Mouse (Mus musculus): ENCODE data around the gene Cyfip1. TPM values are rescaled to one million over a fixed set of nuclear protein-coding genes. Genes with fewer than 3 reads are reported as not detected.

The Cyfip1 gene
- total RNA-seq, 2 experiments from 2014 or later: 48.2 to 81.1 TPM

DNA sequence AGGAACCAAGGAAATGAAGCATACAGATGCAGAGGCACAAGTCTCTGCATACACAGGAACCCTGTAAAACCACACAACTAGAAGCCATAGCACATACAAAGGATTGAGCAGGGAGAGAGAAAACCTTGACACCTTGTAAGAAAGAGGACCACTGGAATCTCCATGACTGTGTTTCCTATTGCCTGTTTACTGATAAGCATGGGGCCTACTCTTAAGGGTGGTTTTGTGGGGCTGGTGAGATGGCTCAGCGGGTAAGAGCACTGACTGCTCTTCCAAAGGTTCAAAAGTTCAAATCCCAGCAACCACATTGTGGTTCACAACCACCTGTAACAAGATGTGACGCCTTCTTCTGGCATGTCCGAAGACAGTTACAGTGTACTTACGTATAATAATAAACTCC lies 85.7 kb downstream of the Cyfip1 start:
- no peak for ATAC-seq (replicated peaks; ENCODE audit: poor library complexity, severe bottlenecking)

DNA sequence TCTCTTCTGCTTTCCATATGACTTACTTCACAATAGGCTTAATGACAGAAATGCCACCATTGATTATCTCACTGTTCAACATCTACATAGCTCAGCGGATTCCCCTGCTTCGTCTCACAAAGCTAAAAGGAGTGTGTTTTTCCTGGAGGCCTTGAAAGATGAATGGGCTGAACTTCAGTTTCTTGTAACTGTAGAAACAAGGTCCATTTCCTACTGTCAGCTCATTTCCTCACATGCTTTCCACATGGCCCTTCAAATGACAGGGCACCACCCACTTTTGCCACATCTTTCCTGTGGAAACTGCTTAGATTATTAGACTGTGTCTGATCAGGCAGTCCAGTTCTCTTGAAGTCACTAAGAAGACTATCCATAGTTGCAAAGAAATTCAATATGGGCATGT lies 87.1 kb downstream of the Cyfip1 start:
- peak; percentile 50 for ATAC-seq (replicated peaks; ENCODE audit: poor library complexity, severe bottlenecking)

DNA sequence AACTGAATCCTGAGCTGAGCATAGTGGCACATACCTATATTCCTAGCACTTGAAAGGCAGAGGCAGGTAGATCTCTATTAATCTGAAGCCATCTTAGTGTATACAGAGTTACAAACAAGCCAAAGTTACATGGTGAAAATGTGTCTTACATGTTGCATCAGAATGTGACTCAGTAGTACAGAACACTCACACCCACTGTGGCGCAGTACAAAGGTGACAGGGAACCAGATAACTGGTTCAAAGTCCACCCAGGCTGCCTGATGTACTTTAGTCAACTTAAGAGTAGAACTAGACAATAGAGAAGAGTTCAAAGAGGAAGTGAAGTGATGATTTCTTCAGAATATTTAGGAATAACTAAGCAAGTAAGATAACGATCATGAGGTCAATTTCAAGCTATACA lies 93.5 kb downstream of the Cyfip1 start:
- no peak for ATAC-seq (replicated peaks; ENCODE audit: poor library complexity, severe bottlenecking)

DNA sequence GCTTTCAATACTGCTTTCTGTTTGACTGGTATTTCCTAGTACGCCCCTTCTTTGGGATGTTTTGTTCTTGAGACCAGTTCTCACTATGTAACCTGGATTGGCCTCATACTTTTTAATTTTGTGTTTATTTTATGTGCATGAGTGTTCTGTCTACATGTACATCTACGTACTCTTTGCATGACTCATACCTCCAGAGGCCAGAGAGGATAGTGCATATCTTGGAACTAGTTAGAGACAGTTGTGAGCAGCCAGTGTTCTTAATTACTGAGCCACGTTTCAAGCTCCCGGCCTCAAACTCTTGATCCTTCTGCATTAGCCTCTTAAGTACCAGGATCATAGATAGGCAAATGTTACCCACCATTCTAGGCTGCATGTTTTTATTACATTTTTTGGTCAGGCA lies 96.8 kb downstream of the Cyfip1 start:
- ATAC-seq (replicated peaks; ENCODE audit: poor library complexity, severe bottlenecking): no peak

- no peak for ATAC-seq (replicated peaks; ENCODE audit: poor library complexity, severe bottlenecking)
Observed at GRCm38 (mm10) chr7:55956054-55956453, 114.5 kb downstream of the Cyfip1 start.

DNA sequence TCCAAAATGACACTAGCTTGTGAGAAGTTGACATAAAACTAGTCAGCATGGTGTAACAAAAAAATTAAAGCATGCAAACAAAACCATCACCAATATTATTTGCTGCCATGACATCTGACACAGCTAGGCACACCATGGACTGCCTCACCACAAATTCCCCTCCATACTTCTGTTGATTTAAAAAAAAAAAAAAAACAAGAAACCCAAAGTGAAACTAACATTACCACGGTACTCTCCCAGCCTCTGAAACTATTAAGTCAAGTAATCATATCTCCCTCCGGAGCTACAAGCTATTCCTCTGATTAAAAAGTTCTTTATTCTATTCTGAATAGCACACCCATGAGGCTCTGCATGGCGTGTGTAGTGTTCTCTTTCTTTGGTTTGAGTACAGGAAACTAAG lies 115.6 kb downstream of the Cyfip1 start:
- no peak for ATAC-seq (replicated peaks; ENCODE audit: poor library complexity, severe bottlenecking)

DNA sequence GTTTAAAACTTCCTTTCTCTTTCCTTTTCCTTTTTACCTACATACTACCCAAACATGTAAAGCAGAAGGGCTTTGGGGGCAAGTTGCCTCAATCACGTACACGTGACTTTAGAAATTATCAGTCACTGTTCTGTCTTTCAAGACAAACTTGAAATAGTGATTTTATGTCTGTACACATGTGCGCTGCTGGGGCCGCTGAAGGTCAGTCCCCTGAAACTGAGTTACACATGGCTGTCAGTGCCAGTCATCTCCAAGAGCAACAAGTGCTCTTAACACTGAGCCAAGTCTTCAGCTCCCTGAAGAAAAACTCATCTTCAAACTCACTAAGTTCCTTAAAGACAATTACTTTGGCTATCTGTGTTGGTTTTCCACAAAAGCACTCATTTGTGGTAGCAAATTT lies 116.4 kb downstream of the Cyfip1 start:
- no peak for ATAC-seq (replicated peaks; ENCODE audit: poor library complexity, severe bottlenecking)

DNA sequence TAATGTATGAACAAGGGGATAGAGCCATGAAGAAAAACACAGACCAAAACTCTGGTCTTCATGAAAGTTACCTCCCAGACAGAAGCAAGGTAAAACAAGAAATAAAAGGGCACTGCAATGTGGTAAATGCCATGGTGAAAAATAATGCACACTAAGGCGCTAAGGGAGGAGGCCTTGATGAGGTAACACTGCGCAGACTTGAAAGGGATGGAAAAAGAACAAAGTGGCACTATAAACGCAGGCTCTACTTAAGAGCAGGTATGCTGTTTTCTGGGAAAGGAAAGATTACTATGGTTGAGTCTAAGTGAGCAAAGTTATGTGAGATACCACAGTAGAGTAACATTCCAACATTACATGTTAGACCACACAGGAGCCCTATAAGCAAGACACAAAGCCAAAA lies 118.3 kb downstream of the Cyfip1 start:
- no peak for ATAC-seq (replicated peaks; ENCODE audit: poor library complexity, severe bottlenecking)

DNA sequence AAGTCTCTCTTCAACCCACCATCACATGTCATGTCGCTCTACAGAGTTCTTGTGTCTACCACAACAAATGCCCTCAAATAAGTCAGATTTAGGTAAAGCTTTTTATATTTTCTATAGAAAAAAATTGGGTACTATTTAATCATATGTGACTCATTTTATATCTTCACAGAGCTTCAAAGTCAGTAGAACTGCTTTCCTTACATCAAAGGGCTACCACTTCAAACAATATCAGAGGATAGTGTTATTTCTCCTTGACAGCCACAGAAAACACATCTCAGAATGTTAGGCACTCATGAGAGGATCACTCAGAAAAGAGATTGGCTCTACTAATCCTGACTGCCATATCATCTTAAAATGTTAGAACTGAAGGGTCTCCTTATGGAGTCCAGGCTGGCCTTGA lies 119.0 kb downstream of the Cyfip1 start:
- ATAC-seq (replicated peaks; ENCODE audit: poor library complexity, severe bottlenecking): no peak

DNA sequence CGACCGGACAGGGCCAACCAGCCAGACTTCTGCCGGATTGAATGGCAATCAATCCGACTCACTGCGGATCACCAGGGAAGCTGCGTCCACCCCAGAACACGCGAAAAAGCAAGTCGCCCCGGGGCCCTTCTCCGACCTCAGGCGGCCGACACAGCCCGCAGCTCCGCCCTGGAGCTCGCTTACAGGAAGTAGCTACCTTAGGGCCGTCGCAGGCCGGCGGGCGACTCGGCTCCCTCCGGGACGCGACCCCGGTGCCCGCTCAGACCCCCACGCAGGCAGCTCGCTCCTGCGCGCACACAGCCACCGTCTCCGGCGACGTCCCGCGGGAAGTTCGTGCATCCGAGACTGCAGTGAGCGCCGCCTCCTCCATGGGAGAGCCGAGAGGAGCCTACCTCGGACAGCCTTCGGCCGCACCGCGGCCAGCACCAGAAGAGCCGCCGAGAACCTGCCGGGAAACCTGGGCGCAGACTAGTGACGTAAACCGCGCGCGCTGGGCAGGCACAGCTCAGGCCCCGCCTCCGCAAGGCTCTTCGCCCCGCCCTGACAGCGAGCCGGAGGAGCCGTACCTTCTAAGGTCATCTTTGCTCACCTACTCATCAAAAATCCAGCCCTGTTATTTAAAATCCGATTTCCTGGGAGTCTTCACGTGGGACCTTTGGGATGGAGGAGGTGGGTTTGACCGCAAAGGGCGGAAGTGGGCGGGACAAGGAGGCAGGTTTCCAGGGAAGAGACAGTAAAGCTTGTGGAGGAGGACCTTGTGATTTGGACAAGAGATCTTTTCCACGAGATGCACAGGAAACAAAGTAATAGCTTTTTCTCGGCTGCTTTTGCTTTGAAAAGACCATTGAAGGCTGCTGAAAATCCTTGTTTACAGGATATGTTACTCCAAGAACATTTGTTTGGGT lies 120.7 kb downstream of the Cyfip1 start, which contains the start of gene Nipa2:
TSS of gene Nipa2 (minus strand) at position 473 of the 905 bp plus-strand sequence.
- ATAC-seq (replicated peaks; ENCODE audit: poor library complexity, severe bottlenecking): peak; percentile 91

- ATAC-seq (replicated peaks; ENCODE audit: poor library complexity, severe bottlenecking): no peak
Observed at GRCm38 (mm10) chr7:55966866-55967460, 125.4 kb downstream of the Cyfip1 start.

- ATAC-seq (replicated peaks; ENCODE audit: poor library complexity, severe bottlenecking): peak; percentile 93
Observed at GRCm38 (mm10) chr7:55968258-55968901, 126.8 kb downstream of the Cyfip1 start.

DNA sequence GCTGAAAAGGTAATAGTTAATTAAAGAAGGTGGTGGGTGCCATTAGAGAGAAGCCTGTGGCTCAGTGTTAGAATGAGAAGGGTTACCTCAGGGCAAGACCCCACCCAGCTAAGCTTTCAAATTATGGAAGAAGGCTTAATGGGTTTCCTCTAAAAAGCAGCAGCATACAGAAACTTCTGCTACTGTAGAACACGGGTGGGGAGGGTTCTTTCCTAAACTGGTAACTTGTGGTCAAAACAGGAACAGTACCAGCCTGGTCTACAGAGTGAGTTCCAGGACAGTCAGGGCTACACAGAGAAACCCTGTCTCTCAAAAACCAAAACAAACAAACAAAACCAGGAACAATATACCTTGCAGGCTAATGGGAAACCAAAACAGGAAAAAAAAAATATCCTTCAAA lies 127.9 kb downstream of the Cyfip1 start:
- peak; percentile 46 for ATAC-seq (replicated peaks; ENCODE audit: poor library complexity, severe bottlenecking)

GRCm38 (mm10) chr7:55974429-55974828 lies 132.9 kb downstream of the Cyfip1 start:
- peak; percentile 49; the same call in 1 of the 2 replicates for ATAC-seq (replicated peaks; ENCODE audit: poor library complexity, severe bottlenecking)

DNA sequence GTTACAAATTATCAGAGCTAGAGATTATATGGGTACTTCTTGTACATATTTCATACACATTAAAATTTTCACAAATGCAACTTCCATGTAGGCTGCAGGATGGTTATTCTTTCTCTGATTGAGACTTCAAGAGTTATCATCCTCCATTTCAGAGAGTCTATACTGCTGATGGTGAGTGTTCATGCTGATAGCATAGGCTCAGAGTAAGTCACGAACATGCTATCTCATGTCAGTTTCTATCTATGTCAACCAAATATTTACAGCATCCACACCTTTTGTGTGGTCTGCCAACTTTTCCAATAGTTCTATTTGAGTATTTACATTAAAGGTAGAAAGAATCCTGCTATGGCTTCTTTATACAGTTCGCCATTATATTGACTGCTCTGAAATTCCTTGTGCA lies 140.0 kb downstream of the Cyfip1 start:
- no peak for ATAC-seq (replicated peaks; ENCODE audit: poor library complexity, severe bottlenecking)

Other genes starting within 250 kb of the Cyfip1 start
- not detected in 2 replicates for gene Siglech, start 73.6 kb upstream of the Cyfip1 start, total RNA-seq (2014; fragmentation: Nextera tagmentation)
- not detected in 2 replicates for gene Siglech, start 73.6 kb upstream of the Cyfip1 start, total RNA-seq (2017)
- gene Tubgcp5, start 47.6 kb upstream of the Cyfip1 start, total RNA-seq (2014; fragmentation: Nextera tagmentation): 34.2 and 41.1 TPM in 2 replicates
- 31.8 and 36.2 TPM in 2 replicates for gene Tubgcp5, start 47.6 kb upstream of the Cyfip1 start, total RNA-seq (2017)
- gene Nipa2, start 120.7 kb downstream of the Cyfip1 start, total RNA-seq (2014; fragmentation: Nextera tagmentation): 31.2 and 34.3 TPM in 2 replicates
- gene Nipa2, start 120.7 kb downstream of the Cyfip1 start, total RNA-seq (2017): 37.3 and 39.8 TPM in 2 replicates
- gene Nipa1, start 178.2 kb downstream of the Cyfip1 start, total RNA-seq (2014; fragmentation: Nextera tagmentation): 0.73 and 1.3 TPM in 2 replicates
- gene Nipa1, start 178.2 kb downstream of the Cyfip1 start, total RNA-seq (2017): 1.9 and 4.4 TPM in 2 replicates
- gene Herc2, start 208.5 kb downstream of the Cyfip1 start, total RNA-seq (2014; fragmentation: Nextera tagmentation): 18.9 and 29.0 TPM in 2 replicates
- gene Herc2, start 208.5 kb downstream of the Cyfip1 start, total RNA-seq (2017): 31.5 and 44.2 TPM in 2 replicates

Measured in granulocyte monocyte progenitor cell, adult 5-6 weeks (primary cell).